Mouse (Mus musculus) heart, adult 2 months (tissue): ENCODE results near the gene Prkch.
"Not testable (repeated sequence)": the region's sequence is repeated elsewhere in the genome, so short reads cannot be mapped to it uniquely, and the experiment has no call there.

Source experiments
- CTCF ChIP-seq: fragments of 200-600 bp; IDR thresholded peaks from 2 replicates; pipeline ENCODE4 v1.8.1; 2022; ENCODE audit warnings: antibody characterized with exemption, mild to moderate bottlenecking, moderate library complexity
- EP300 ChIP-seq: fragments of 200-500 bp; IDR thresholded peaks from 2 replicates; pipeline ENCODE4 v1.6.1; 2011; ENCODE audit warnings: low read depth, low read length, control low read depth; ENCODE audit not compliant: insufficient read depth
- POLR2A ChIP-seq: fragments of 200-500 bp; IDR thresholded peaks from 2 replicates; pipeline ENCODE4 v1.6.1; 2011; ENCODE audit warnings: mild to moderate bottlenecking, low read depth, low read length, control low read depth; ENCODE audit not compliant: insufficient read depth

DNA sequence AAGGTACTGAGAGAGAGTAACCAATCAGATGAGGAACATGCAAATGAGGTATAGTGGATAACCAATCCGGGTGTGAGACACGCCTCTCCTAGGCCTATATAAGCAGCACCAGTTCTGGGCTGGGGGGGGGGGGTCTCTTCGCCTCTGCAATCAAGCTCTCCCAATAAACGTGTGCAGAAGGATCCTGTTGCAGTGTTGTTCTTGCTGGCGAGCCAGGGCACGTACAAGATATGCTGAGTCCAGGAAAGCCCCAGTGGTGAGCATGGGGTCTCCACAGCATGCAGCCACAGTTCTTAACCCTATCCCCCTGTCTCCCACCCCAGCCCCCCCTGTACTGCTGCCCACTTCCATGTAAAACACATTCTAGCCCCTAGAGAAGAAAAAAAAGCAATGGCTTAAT, 21.5 kb upstream of the Prkch start:
- not testable (repeated sequence) for TF ChIP-seq EP300, CTCF, POLR2A
